Mouse (Mus musculus): ENCODE results near the gene Dclre1b.
A peak's percentile ranks its signal among the peaks of the same experiment; 100 is the strongest.

Dclre1b gene

DNA sequence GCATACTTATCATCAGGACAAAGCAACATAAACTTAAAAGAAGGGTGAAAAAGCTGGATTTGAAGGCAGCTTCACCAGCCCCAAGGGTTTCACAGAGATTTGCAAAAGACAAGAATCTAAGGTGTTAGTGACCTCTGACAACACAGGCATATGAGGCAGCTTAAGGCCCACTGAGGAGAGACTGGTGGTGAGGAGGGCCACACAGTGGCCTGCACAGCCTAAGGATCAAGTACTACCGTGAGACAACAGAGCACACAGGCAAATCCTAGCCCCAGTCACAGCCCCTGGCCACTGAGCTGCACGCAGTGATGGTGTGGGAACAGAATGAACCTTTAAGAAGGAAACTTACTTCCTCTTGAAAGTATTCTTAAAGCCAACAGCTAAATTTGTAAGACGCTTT is 35.7 kb downstream of the Dclre1b start:
- DNase-seq (ENCODE audit: low read depth, low spot score) = peak; percentile 33

DNA sequence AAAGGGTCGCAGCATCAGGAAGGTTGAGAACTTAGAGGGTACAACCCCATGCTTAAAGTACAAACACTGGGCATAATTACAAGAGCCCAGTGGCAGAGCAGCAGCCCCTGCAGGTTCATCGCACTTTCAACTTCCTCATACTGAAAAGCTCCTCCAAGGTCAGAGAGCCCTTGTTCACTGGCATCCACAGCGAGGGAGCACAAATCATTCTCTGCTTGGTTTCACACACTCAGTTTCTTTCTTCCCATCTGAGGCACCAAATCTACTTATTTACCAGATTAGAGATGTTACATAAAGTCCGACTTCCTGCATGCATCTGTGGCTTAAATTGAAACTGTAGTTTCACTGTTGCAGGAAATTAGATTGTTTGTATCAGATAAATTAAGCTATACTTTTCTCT is 36.4 kb downstream of the Dclre1b start:
- DNase-seq (ENCODE audit: low read depth, low spot score) = peak; percentile 53

DNA sequence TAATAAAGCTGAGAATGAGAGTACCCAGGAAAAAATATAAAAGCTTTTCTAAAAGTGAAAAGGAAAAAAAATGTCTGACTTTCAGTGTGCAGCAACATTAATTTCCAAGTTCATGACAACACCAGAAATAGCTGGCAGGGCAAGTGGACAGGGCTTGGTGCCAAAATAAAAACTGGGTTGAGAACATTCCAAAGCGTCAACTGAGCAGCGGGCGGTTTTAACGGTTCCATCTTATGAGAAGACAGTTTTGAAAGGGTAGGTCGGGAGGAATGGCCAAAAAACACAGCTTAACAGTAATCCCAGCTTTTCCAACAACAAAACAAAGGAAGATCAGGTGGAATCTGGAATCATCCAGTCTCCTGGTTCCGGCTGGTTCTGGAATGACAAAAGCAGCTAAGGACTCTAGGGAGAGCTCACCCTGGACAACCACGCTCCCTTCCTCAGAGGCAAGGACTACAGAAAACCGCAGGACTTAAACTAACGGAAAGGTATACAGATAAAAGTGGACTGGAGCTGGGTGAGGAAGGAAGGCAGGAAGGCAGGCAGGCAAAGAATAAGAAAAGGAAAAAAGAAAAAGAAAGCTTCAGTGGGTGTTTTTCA is 37.6 kb downstream of the Dclre1b start:
- DNase-seq (ENCODE audit: low read depth, low spot score) = no peak

DNA sequence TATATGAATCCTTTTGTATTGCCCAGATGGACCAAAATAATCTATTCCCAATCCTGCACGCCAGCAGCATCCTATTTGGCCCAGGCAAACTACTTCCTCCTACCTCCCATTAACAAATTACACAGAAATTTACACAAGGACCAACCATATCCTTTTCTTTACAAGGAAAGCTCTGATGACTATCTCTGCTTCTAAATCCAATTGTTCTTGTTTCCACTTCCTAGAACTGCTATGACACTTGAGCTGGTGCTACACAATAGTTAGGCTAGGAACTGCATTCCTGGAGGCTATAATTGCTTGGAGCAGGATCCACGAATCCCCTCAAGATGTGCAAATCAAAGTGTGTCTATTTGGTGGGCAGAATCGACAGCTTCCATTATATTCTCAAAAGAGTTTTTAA is 42.5 kb downstream of the Dclre1b start:
- DNase-seq (ENCODE audit: low read depth, low spot score) = no peak

DNA sequence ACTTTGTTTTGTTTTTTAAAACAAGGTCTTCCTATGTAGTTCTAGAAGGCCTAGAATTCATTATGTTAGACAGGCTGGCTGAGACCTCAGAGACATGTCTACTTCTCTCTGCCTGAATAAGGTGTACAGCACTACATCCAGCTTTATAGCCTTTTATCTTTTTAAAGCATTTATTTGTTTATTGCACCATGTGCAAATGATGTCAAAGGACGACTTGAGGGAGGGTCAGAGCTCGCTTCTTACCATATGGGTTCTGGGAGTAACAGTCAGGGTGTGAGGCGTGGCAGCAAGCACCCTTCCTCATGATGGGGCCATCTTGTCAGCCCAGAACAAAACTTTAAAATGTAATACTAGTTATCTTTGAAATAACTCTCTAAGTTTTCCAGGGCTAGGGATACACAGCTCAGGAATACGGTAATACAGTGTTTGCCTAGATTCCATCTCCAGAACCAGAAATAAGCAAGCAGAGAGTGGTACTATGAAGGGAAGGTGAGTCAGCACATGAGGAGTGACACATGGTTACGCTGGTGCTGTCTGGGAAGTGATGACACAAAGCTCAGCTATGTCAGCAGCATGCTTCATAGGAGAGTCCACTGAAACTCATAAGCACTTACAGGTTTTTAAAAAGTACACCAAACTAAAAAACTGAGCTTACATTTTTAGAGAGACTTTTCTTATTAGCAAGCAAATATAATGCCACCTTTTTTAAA is 49.8 kb downstream of the Dclre1b start:
- DNase-seq (ENCODE audit: low read depth, low spot score) = no peak

DNA sequence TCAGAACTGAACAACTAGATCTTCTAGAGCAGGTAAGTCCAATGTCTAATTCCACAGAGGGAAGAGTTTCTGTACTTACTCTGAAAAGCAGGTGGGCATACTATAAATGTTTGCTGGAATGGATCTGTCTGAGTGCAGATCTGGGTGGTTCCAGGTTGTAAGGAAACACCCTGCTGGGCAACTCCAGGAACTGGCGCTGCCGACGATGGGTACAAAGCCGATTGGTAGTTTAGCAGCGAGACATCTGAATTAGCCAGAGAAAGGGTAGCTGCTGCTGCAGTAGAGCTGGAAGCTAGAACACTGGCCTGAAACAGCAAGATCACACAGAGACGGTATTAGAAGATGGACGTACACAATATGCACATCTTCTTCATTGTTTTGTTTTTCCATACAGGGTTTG is 50.8 kb downstream of the Dclre1b start:
- no peak for DNase-seq (ENCODE audit: low read depth, low spot score)

DNA sequence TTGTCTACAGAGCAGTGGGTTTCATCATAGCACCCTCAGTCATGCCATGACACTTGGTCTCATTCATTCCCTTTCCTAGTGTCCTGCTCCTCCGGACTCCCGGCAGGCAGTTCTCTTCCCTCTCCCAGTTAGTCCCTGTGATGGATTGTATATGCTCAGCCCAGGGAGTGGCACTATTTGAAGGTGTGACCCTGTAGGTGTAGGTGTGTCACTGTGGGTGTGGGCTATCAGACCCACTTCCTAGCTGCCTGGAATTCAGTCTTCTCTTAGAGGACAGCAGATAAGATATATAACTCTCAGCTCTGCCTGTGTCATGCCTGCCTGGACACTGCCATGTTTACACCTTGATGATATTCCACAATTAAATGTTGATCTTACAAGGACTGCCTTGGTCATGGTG is 52.3 kb downstream of the Dclre1b start:
- DNase-seq (ENCODE audit: low read depth, low spot score) = no peak

DNA sequence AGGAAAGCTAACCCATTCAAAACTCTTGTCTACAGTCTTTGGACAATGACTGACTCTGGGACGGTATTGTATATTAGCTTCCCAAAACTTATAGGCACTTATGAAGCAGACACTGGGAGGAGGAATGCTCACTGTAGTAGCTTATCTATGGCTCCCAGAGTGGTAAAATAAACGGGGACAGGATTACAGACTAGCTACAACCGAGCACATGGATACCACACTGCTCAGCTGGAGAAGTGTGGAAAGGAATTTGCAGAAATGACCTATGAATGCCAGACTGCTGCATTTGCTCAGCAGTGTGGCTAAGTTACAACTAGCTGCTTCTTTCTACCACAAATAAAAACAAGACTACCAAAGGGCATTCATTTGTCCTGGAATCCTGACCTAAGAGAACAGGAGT is 53.9 kb downstream of the Dclre1b start:
- DNase-seq (ENCODE audit: low read depth, low spot score) = no peak

DNA sequence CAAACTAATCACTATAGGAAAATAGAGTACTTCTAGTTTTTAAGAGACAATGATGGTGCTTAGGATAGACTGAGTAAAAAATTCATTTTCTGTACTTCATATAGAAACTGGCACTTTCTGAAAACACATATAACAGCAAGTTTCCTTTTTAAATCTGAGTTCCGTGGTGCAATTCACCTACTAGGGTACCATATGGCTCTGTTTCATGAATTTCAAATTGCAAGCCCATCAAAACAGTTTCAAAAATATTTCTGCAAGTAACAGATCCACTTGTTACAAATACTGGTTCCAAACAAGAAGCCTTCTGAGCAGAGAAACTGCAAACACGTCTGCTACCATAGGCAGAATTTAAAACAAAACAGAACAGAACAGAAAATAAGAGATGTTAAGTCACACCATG is 57.7 kb downstream of the Dclre1b start:
- no peak for DNase-seq (ENCODE audit: low read depth, low spot score)
